Mouse (Mus musculus) heart, embryonic 11.5 days (tissue): ENCODE data around the gene Cd300lf. TPM values are rescaled to one million over a fixed set of nuclear protein-coding genes. Genes with fewer than 3 reads are reported as not detected.

ENCODE experiments used
- ATAC-seq: fragments of 200-750 bp; cut with Nextera tagmentation; replicated peaks from 2 replicates; pipeline ENCODE4 v1.8.0; 2017; ENCODE audit warnings: moderate library complexity; ENCODE audit not compliant: insufficient number of reproducible peaks, low FRiP score, low TSS enrichment
- H3K27ac ChIP-seq: fragments of 300-500 bp; sonication (generic); 2 replicates; pipeline ENCODE4 v1.5.1; 2014; ENCODE audit warnings: mild to moderate bottlenecking, low read depth, low read length
- H3K27me3 ChIP-seq: fragments of 300-500 bp; sonication (generic); 2 replicates; pipeline ENCODE4 v1.6.1; 2014; ENCODE audit warnings: mild to moderate bottlenecking, low read length, mixed read lengths; ENCODE audit not compliant: control insufficient read depth, insufficient read depth
- H3K36me3 ChIP-seq: fragments of 300-500 bp; sonication (generic); 2 replicates; pipeline ENCODE4 v1.6.1; 2014; ENCODE audit warnings: mild to moderate bottlenecking, low read length, moderate library complexity, mixed read lengths; ENCODE audit not compliant: control insufficient read depth, insufficient read depth
- H3K4me1 ChIP-seq: fragments of 300-500 bp; sonication (generic); 2 replicates; pipeline ENCODE4 v1.6.1; 2014; ENCODE audit warnings: low read length; ENCODE audit not compliant: control insufficient read depth, insufficient read depth
- H3K4me2 ChIP-seq: fragments of 300-500 bp; sonication (generic); 2 replicates; pipeline ENCODE4 v1.6.1; 2014; ENCODE audit warnings: mild to moderate bottlenecking, moderate library complexity
- H3K4me3 ChIP-seq: fragments of 300-500 bp; sonication (generic); 2 replicates; pipeline ENCODE4 v1.5.1; 2014; ENCODE audit warnings: low read depth, low read length
- H3K9ac ChIP-seq: fragments of 300-500 bp; sonication (generic); 2 replicates; pipeline ENCODE4 v1.6.1; 2014; ENCODE audit warnings: mild to moderate bottlenecking, low read depth, low read length, moderate library complexity
- H3K9me3 ChIP-seq: fragments of 300-500 bp; sonication (generic); replicated peaks from 2 replicates; pipeline ENCODE4 v1.6.1; 2016; ENCODE audit warnings: low read length; ENCODE audit not compliant: control insufficient read depth
- WGBS: fragments of 180-500 bp; shearing (Covaris S2); extraction: QIAGEN DNeasy Blood & Tissue Kit; methylation state at CpG from one replicate; pipeline ENCODE4 v1.1.7; 2014; ENCODE audit not compliant: insufficient replicate concordance; 5-methylcytosine and 5-hydroxymethylcytosine counted together
- polyA plus RNA-seq: library from polyadenylated mRNA; unstranded; fragments of >200 nt; fragmentation: Nextera tagmentation; extraction: Ambion mirVana; gene quantifications from 2 replicates; pipeline ENCODE4 v1.2.1, GENCODE M21; 2014

Cd300lf gene
- polyA plus RNA-seq, 1 experiment from 2014 or later: 0.19 TPM

DNA sequence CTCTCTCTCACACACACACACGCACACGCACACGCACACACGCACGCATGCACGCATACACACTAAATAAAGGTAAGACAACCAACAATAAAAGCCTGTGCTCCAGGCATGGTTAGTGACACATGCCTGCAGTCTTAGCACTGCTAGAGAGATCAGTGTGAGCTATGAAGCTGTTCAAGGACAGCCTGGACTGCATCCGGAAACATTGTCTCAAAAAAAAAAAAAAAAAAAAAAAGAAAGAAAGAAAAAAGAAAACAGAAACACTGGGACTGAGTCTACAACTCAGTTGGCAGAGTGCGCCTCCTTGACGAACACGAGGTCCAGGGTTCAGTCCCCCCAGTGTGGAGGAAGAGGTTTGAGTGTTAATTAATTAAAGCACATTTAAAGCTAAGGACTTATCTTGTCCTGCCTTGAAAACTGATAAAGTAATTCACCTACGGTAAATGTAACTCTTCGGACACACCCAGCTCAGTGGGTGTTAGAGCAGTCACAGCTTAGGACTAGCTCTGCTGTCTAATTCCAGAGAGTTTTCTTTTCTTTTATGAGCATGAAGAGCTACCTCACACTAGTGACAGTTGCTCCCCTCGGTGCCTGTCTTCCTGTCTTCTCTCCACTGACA, 4.2 kb downstream of the Cd300lf start:
- no peaks in the 10 kb centered on the region for H3K4me1 ChIP-seq
- H3K27me3 ChIP-seq: no peaks in the 10 kb centered on the region
- H3K27ac ChIP-seq: no peak overlapping the region
- 77% methylated on average over 13 of the region's 13 CpGs for WGBS
- H3K9me3 ChIP-seq: no peaks in the 10 kb centered on the region
- no peak overlapping the region for H3K9ac ChIP-seq
- H3K4me3 ChIP-seq: no peak overlapping the region
- no peaks in the 10 kb centered on the region for H3K36me3 ChIP-seq
- H3K4me2 ChIP-seq: no peak overlapping the region
- no peak for ATAC-seq

- no peaks in the 10 kb centered on the region for H3K27me3 ChIP-seq
- H3K4me3 ChIP-seq: no peak overlapping the region
- H3K4me1 ChIP-seq: no peaks in the 10 kb centered on the region
- H3K4me2 ChIP-seq: no peak overlapping the region
- ATAC-seq: no peak
- H3K36me3 ChIP-seq: no peaks in the 10 kb centered on the region
- H3K27ac ChIP-seq: no peak overlapping the region
- WGBS: 39% methylated on average over 4 of the region's 4 CpGs
- H3K9ac ChIP-seq: no peak overlapping the region
- H3K9me3 ChIP-seq: no peaks in the 10 kb centered on the region
These were observed 5.3 kb downstream of the Cd300lf start for GRCm38 (mm10) chr11:115128483-115128882.

DNA sequence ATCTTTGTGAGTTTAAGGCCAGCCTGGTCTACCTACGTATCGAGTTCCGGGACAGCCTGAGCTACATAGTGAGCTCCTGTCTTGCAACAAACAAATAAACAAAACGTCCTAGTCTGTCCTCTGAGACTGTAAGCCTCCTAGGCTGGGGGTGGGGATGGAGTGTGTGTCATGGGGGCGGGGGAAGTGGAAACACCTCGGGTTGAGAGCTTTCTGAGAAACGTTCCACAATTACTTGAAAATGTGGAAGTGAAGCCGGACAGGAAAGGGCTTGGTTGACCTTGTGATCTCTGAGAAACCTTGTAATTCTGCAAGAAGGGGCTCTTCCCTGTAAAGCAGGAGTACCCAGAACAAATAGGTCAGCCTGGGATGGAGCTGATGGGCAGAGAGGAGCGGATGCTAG, 14.4 kb downstream of the Cd300lf start:
- H3K27me3 ChIP-seq: no peaks in the 10 kb centered on the region
- ATAC-seq: no peak
- H3K4me2 ChIP-seq: no peak overlapping the region
- WGBS: 64% methylated on average over 9 of the region's 9 CpGs
- H3K9me3 ChIP-seq: no peaks in the 10 kb centered on the region
- H3K9ac ChIP-seq: no peak overlapping the region
- H3K27ac ChIP-seq: no peak overlapping the region
- no peaks in the 10 kb centered on the region for H3K36me3 ChIP-seq
- no peak overlapping the region for H3K4me3 ChIP-seq
- no peaks in the 10 kb centered on the region for H3K4me1 ChIP-seq

DNA sequence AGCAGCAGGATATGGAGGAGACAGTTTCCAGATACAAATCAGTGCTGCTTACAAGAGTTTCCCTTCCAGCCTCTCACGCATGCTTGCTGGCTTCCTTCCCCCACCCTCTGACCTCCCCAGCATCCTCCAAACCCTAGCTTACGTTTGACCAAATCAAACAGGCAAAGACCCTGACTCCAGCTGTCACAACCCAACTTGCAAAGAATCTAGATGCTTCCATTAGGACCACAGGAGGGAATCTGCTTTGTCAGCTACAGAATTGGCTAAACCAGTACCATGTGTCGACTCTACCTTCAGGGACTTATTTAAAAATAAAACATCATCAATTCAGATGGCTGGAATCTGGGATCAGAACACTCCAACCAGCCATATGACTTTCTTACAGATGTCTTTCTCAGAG, 21.6 kb downstream of the Cd300lf start:
- Histone ChIP-seq H3K4me2 (no peak overlapping the region), H3K4me1 (peaks cover under 1% of the 10 kb centered on the region; the same call in 1 of the 2 replicates), H3K9me3 (no peaks in the 10 kb centered on the region), H3K4me3 (no peak overlapping the region), H3K9ac (no peak overlapping the region), H3K27me3 (0 out of 2 replicates have a peak, but pooled peaks cover 3% of the 10 kb centered on the region), H3K27ac (no peak overlapping the region), H3K36me3 (no peaks in the 10 kb centered on the region)
- no peak for ATAC-seq
- WGBS: 31% methylated on average over 3 of the region's 3 CpGs

DNA sequence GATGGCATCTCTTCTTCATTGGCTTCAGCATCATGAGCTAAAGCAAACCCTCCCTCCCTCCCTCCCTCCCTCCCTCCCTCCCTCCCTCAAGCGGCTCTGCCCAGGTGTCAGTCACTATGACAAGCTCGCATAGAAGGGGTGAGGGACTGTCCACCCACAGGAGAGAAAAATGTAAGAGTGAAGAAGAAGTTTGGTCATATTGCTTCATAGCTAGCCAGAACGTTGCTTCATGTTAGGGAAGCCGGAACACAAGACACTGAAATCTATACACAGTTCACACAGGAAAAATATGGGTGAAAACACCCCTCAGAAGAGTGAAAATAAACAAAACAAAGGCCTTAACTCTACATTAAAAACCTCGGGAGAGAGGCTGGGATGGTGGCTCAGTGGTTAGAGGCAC, 23.5 kb downstream of the Cd300lf start:
- WGBS: 85% methylated on average over 4 of the region's 5 CpGs
- Histone ChIP-seq H3K9me3 (no peaks in the 10 kb centered on the region), H3K9ac (no peak overlapping the region), H3K27me3 (0 out of 2 replicates have a peak, but pooled peaks cover 3% of the 10 kb centered on the region), H3K4me1 (peaks cover 2% of the 10 kb centered on the region; the same call in 1 of the 2 replicates), H3K27ac (no peak overlapping the region), H3K4me2 (no peak overlapping the region), H3K36me3 (no peaks in the 10 kb centered on the region), H3K4me3 (no peak overlapping the region)
- ATAC-seq: no peak

DNA sequence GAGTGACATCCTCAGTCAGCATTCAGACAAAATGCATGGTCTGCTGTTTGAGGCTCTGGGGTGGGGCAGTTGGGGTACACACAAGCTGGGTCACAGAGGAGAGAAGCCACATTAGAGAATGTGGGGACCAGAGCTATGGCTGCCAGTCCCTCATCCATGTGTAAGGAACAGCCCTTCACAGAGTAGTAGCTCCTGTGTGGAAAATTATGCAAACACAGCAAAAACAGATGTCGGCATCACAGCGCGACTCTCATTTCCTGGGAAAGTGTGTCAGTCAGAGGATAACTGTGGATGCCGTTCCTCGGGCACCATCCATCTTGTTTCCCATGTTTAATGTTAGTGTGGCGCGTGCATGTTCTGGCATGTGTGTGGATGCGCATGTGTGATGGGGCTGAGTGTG, 25.6 kb downstream of the Cd300lf start:
- 91% methylated on average over 8 of the region's 8 CpGs for WGBS
- H3K4me2 ChIP-seq: no peak overlapping the region

GRCm38 (mm10) chr11:115107403-115107916, 26.3 kb downstream of the Cd300lf start:
- no peak for ATAC-seq
- Histone ChIP-seq H3K9me3 (no peaks in the 10 kb centered on the region), H3K36me3 (no peaks in the 10 kb centered on the region), H3K9ac (no peak overlapping the region), H3K27ac (no peak overlapping the region), H3K4me1 (peaks cover 2% of the 10 kb centered on the region; the same call in 1 of the 2 replicates), H3K4me3 (no peak overlapping the region), H3K27me3 (0 out of 2 replicates have a peak, but pooled peaks cover 3% of the 10 kb centered on the region), H3K4me2 (no peak overlapping the region)
- 35% methylated on average over 4 of the region's 4 CpGs for WGBS

More for the DNA sequence above, 25.6 kb downstream of the Cd300lf start:
- ATAC-seq: no peak
- no peak overlapping the region for H3K4me3 ChIP-seq
- no peak overlapping the region for H3K9ac ChIP-seq
- H3K36me3 ChIP-seq: no peaks in the 10 kb centered on the region
- no peaks in the 10 kb centered on the region for H3K9me3 ChIP-seq
- H3K27me3 ChIP-seq: 0 out of 2 replicates have a peak, but pooled peaks cover 3% of the 10 kb centered on the region
- peaks cover 2% of the 10 kb centered on the region; the same call in 1 of the 2 replicates for H3K4me1 ChIP-seq
- H3K27ac ChIP-seq: no peak overlapping the region

- ATAC-seq: no peak
- WGBS: 88% methylated on average over 2 of the region's 2 CpGs
- Histone ChIP-seq H3K4me1 (peaks cover 2% of the 10 kb centered on the region; the same call in 1 of the 2 replicates), H3K27ac (no peak overlapping the region), H3K27me3 (0 out of 2 replicates have a peak, but pooled peaks cover 3% of the 10 kb centered on the region), H3K9me3 (no peaks in the 10 kb centered on the region), H3K36me3 (no peaks in the 10 kb centered on the region), H3K4me2 (no peak overlapping the region), H3K9ac (no peak overlapping the region), H3K4me3 (no peak overlapping the region)
These were observed 27.2 kb downstream of the Cd300lf start for GRCm38 (mm10) chr11:115106638-115107037.
